Mouse (Mus musculus): Measurements from ENCODE around the gene Gdf15.

DNA sequence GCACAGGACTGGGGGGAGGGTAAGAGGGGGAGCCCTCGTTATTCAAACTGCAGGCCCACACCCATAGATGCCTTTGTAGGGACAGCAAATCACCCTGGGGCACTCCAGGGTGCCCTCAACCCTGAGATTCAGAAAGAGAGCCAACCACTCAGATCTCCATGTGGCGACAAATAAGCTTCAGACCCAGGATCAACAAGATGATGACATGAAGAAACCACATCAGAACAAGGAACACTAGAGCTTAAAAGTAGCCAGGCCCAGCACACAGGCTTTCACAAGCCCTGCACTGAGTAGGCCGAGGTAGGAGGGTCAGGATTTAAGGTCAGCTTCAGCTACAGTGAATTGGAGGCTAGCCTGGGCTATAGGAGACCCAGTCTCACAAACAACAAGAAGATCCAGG, 16.7 kb upstream of the Gdf15 start:
- TF ChIP-seq CTCF (IDR thresholded peaks at IDR 0.05; ENCODE audit: low read depth, low read length) (no peak), POLR2A (IDR thresholded peaks at IDR 0.05; ENCODE audit: insufficient read depth, low read length) (no peak)
